Mouse (Mus musculus) heart, postnatal 0 days (tissue): ENCODE measurements at regions not wholly inside any gene's neighbourhood (a gene's known extent, or its start where the extent isn't known, plus 50 kb on each side); places are given as distances from the start of the nearest gene placed in this dataset.
A peak's percentile ranks its signal among the peaks of the same experiment; 100 is the strongest.

Experiments used
- ATAC-seq: fragments of 200-750 bp; cut with Nextera tagmentation; 2 replicates; pipeline ENCODE4 v1.8.0; 2017; ENCODE audit warnings: low read depth, moderate number of reproducible peaks, moderate library complexity; ENCODE audit not compliant: insufficient read depth
- DNase-seq: peaks from one replicate; pipeline ENCODE4 v3.0.0-alpha.2; 2016; ENCODE audit warnings: low spot score
- H3K27ac ChIP-seq: fragments of 300-500 bp; sonication (generic); 2 replicates; pipeline ENCODE4 v1.5.1; 2014; ENCODE audit warnings: low read depth, mild to moderate bottlenecking
- H3K27me3 ChIP-seq: fragments of 300-500 bp; sonication (generic); 2 replicates; pipeline ENCODE4 v1.6.1; 2014; ENCODE audit warnings: low read length, mixed read lengths; ENCODE audit not compliant: control insufficient read depth, insufficient read depth
- H3K36me3 ChIP-seq: fragments of 300-500 bp; sonication (generic); replicated peaks from 2 replicates; pipeline ENCODE4 v1.6.1; 2014; ENCODE audit warnings: low read length, mixed read lengths; ENCODE audit not compliant: control insufficient read depth, insufficient read depth
- H3K4me1 ChIP-seq: fragments of 300-500 bp; sonication (generic); 2 replicates; pipeline ENCODE4 v1.6.1; 2014; ENCODE audit warnings: antibody characterized with exemption; ENCODE audit not compliant: control insufficient read depth, insufficient read depth
- H3K4me2 ChIP-seq: fragments of 300-500 bp; sonication (generic); 2 replicates; pipeline ENCODE4 v1.6.1; 2014; ENCODE audit warnings: low read depth, mild to moderate bottlenecking, low read length, moderate library complexity
- H3K4me3 ChIP-seq: fragments of 300-500 bp; sonication (generic); 2 replicates; pipeline ENCODE4 v1.5.1; 2014; ENCODE audit warnings: low read depth, low read length
- H3K9ac ChIP-seq: fragments of 300-500 bp; sonication (generic); replicated peaks from 2 replicates; pipeline ENCODE4 v1.6.1; 2014; ENCODE audit warnings: low read depth, low read length, mixed read lengths
- H3K9me3 ChIP-seq: fragments of 300-500 bp; sonication (generic); replicated peaks from 2 replicates; pipeline ENCODE4 v1.6.1; 2016; ENCODE audit warnings: low read length; ENCODE audit not compliant: control insufficient read depth
- CTCF ChIP-seq: IDR thresholded peaks from 2 replicates; pipeline ENCODE4 v1.5.1; 2016; ENCODE audit warnings: antibody characterized with exemption, control low read depth, low read depth
- EP300 ChIP-seq: IDR thresholded peaks from 2 replicates; pipeline ENCODE4 v1.6.1; 2016; ENCODE audit warnings: antibody characterized with exemption, low read depth
- WGBS: fragments of 180-500 bp; shearing (Covaris S2); extraction: QIAGEN DNeasy Blood & Tissue Kit; methylation state at CpG from one replicate; pipeline ENCODE4 v1.1.7; 2014; 5-methylcytosine and 5-hydroxymethylcytosine counted together

DNA sequence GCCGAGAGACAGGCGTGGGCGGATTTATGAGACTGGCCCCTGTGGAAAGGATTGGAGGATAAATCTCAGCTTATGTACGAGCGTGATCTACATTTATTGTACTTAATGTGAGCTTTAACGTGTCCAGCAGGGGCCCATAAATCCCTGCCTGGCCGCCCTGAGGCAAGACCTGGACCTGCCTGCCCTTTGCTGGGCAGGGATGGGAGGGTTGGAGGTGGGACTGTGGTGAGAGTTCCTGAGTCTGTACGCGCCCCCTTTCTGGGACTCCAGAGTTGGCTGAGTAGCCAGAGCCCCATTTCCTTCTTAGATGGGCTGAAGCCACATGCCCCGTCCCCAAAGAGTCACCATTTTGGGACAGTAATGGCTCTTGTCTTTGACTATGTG is 69.7 kb upstream of the Zbtb40 start:
- 18% methylated on average over 10 of the region's 10 CpGs for WGBS
- Histone ChIP-seq H3K36me3 (no peaks in the 10 kb centered on the region), H3K9me3 (no peaks in the 10 kb centered on the region), H3K27me3 (peaks cover 18% of the 10 kb centered on the region; the same call in 1 of the 2 replicates), H3K4me1 (peaks cover 4% of the 10 kb centered on the region; the same call in 1 of the 2 replicates), H3K4me3 (0 out of 2 replicates have a peak overlapping the region, but pooled peaks have one; percentile 20), H3K9ac (no peak overlapping the region), H3K4me2 (peak overlapping the region; percentile 56), H3K27ac (no peak overlapping the region)
- no peak for DNase-seq
- ATAC-seq: no peak
- no peak for TF ChIP-seq EP300
- no peak for TF ChIP-seq CTCF

GRCm38 (mm10) chr4:137117471-137118331 is 69.1 kb upstream of the Zbtb40 start:
- H3K9ac ChIP-seq: no peak overlapping the region

DNA sequence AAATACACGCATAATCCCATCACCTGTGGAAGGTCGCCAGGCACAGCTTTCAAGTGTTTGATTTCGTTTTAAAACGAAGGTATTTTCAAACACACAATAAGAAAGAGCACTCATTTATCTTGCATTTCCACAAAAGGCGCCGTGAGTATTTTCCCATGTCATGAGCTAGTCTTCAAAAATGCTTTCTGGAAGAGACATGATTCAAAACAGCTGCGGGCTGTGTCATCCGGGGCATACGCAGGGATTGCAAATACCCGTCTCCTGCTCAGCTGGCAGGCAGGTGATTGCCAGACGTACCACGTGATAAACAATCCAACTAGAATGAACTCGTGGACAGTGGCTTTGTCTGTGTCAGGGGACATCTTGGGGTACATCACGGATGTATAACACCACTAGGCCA is 66.5 kb upstream of the Zbtb40 start:
- Histone ChIP-seq H3K36me3 (no peaks in the 10 kb centered on the region), H3K4me2 (no peak overlapping the region), H3K4me1 (peaks cover 4% of the 10 kb centered on the region; the same call in 1 of the 2 replicates), H3K4me3 (no peak overlapping the region), H3K27ac (no peak overlapping the region), H3K9me3 (no peaks in the 10 kb centered on the region), H3K27me3 (peaks cover 13% of the 10 kb centered on the region; the same call in 1 of the 2 replicates), H3K9ac (no peak overlapping the region)
- 79% methylated on average over 14 of the region's 14 CpGs for WGBS
- no peak for TF ChIP-seq CTCF
- no peak for TF ChIP-seq EP300
- ATAC-seq (no peak), DNase-seq (no peak)

More at GRCm38 (mm10) chr4:137117471-137118331, 69.1 kb upstream of the Zbtb40 start:
- Histone ChIP-seq H3K27me3 (peaks cover 18% of the 10 kb centered on the region; the same call in 1 of the 2 replicates), H3K27ac (no peak overlapping the region), H3K4me3 (0 out of 2 replicates have a peak overlapping the region, but pooled peaks have one; percentile 20), H3K4me1 (peaks cover 4% of the 10 kb centered on the region; the same call in 1 of the 2 replicates), H3K9me3 (no peaks in the 10 kb centered on the region), H3K4me2 (peak overlapping the region; percentile 56), H3K36me3 (no peaks in the 10 kb centered on the region)
- ATAC-seq (peak; percentile 58; the same call in 1 of the 2 replicates), DNase-seq (peak; percentile 41)
- 2% methylated on average over 26 of the region's 27 CpGs for WGBS
- TF ChIP-seq CTCF: no peak

DNA sequence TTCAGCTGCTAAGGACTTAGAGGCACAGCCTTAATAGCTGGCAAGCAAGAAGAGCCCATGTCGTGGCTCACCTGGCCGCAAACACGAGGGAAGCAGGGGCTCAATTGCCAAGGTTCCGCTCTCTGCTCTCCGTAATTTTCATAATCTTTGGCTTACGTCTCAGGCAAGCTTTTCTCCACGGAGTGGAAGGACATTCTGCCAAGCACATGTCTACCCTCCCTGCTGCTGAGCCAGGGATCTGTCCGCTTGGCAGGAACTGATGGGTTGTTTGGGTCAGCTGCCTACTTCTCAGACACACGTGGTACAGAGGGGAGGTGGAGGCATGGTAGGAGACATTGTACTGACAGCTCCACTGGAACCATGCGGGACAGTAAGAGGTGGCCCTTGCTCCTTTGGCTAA is 61.7 kb upstream of the Zbtb40 start:
- Histone ChIP-seq H3K27ac (no peak overlapping the region), H3K4me1 (no peaks in the 10 kb centered on the region), H3K4me2 (no peak overlapping the region), H3K36me3 (no peaks in the 10 kb centered on the region), H3K9me3 (no peaks in the 10 kb centered on the region), H3K4me3 (no peak overlapping the region), H3K27me3 (no peaks in the 10 kb centered on the region), H3K9ac (no peak overlapping the region)
- DNase-seq (no peak), ATAC-seq (no peak)
- WGBS: 77% methylated on average over 10 of the region's 10 CpGs
- no peak for TF ChIP-seq EP300
- TF ChIP-seq CTCF: no peak

DNA sequence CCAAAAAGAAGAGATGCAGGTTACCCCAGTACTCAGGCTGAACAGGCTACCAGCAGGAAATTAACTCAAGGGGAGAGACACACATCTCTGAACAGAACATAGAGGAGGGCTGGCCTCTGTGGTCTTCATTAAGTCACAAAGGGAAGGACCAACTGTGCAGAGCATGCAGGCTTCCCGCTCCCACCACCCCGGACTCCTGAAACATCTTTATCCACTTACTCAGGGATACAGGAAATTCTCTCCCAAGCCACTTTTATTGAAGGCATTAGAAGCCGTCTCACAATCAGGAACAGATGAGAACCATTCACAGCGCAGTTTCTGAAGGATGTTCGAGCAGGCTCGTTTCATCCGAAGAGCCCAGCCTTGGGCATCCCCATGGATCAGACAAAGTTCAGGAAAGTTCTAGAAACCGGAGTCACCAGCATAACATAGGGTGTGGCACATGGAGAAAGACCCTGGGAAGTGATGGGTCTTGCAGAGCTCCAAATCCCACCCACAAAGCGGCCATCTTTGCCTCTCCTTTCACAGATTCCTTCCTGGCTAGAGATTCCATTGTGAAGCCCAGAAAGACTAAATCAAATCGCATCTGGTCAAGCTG is 55.9 kb upstream of the Zbtb40 start:
- no peak overlapping the region for H3K27ac ChIP-seq
- WGBS: 77% methylated on average over 10 of the region's 10 CpGs
- H3K9me3 ChIP-seq: no peaks in the 10 kb centered on the region
- no peaks in the 10 kb centered on the region for H3K36me3 ChIP-seq
- H3K4me3 ChIP-seq: no peak overlapping the region
- DNase-seq (no peak), ATAC-seq (no peak)
- no peaks in the 10 kb centered on the region for H3K4me1 ChIP-seq
- no peak overlapping the region for H3K4me2 ChIP-seq
- TF ChIP-seq EP300: no peak
- no peak for TF ChIP-seq CTCF
- H3K27me3 ChIP-seq: 0 out of 2 replicates have a peak, but pooled peaks cover 2% of the 10 kb centered on the region
- no peak overlapping the region for H3K9ac ChIP-seq
